Mouse (Mus musculus) hindbrain, postnatal 0 days (tissue): Measurements from ENCODE around the gene Sv2c. TPM values are rescaled to one million over a fixed set of nuclear protein-coding genes. Genes with fewer than 3 reads are reported as not detected.

Experiments used
- ATAC-seq: fragments of 200-750 bp; cut with Nextera tagmentation; 2 replicates; pipeline ENCODE4 v1.8.0; 2017; ENCODE audit warnings: mild to moderate bottlenecking, moderate TSS enrichment, moderate library complexity
- DNase-seq: peaks from one replicate; pipeline ENCODE4 v3.0.0-alpha.2; 2015; ENCODE audit warnings: low spot score
- H3K27ac ChIP-seq: fragments of 300-500 bp; sonication (generic); 2 replicates; pipeline ENCODE4 v1.5.1; 2014; ENCODE audit warnings: mild to moderate bottlenecking
- H3K27me3 ChIP-seq: fragments of 300-500 bp; sonication (generic); 2 replicates; pipeline ENCODE4 v1.6.1; 2014; ENCODE audit warnings: low read length, mixed read lengths; ENCODE audit not compliant: insufficient read depth
- H3K36me3 ChIP-seq: fragments of 300-500 bp; sonication (generic); 2 replicates; pipeline ENCODE4 v1.6.1; 2014; ENCODE audit warnings: low read length, mixed read lengths; ENCODE audit not compliant: insufficient read depth
- H3K4me1 ChIP-seq: fragments of 300-500 bp; sonication (generic); 2 replicates; pipeline ENCODE4 v1.6.1; 2014; ENCODE audit warnings: antibody characterized with exemption, low read length, mixed read lengths; ENCODE audit not compliant: insufficient read depth
- H3K4me2 ChIP-seq: fragments of 300-500 bp; sonication (generic); 2 replicates; pipeline ENCODE4 v1.6.1; 2014; ENCODE audit warnings: low read depth, mild to moderate bottlenecking, low read length, moderate library complexity, mixed read lengths
- H3K4me3 ChIP-seq: fragments of 300-500 bp; sonication (generic); 2 replicates; pipeline ENCODE4 v1.5.1; 2014; ENCODE audit warnings: low read length
- H3K9ac ChIP-seq: fragments of 300-500 bp; sonication (generic); replicated peaks from 2 replicates; pipeline ENCODE4 v1.6.1; 2014; ENCODE audit warnings: mild to moderate bottlenecking, low read length, moderate library complexity, mixed read lengths
- H3K9me3 ChIP-seq: fragments of 300-500 bp; sonication (generic); 2 replicates; pipeline ENCODE4 v1.6.1; 2016; ENCODE audit warnings: low read length, mixed read lengths
- CTCF ChIP-seq: IDR thresholded peaks from 2 replicates; pipeline ENCODE4 v1.5.1; 2016; ENCODE audit warnings: antibody characterized with exemption, control low read depth, low read depth
- WGBS: fragments of 180-500 bp; shearing (Covaris S2); extraction: QIAGEN DNeasy Blood & Tissue Kit; methylation state at CpG from one replicate; pipeline ENCODE4 v1.1.7; 2014; 5-methylcytosine and 5-hydroxymethylcytosine counted together
- polyA plus RNA-seq: library from polyadenylated mRNA; unstranded; fragments of >200 nt; fragmentation: Nextera tagmentation; extraction: Ambion mirVana; gene quantifications from 2 replicates; pipeline ENCODE4 v1.2.1, GENCODE M21; 2015
- total RNA-seq: library from RNA; depleted of rRNA; stranded (reverse); fragments of >200 nt; gene quantifications from 2 replicates; pipeline ENCODE4 v1.2.3, GENCODE M21; 2014

The Sv2c gene
- total and polyA plus RNA-seq, 2 experiments from 2014 or later, result 30.4 to 47.3 TPM

DNA sequence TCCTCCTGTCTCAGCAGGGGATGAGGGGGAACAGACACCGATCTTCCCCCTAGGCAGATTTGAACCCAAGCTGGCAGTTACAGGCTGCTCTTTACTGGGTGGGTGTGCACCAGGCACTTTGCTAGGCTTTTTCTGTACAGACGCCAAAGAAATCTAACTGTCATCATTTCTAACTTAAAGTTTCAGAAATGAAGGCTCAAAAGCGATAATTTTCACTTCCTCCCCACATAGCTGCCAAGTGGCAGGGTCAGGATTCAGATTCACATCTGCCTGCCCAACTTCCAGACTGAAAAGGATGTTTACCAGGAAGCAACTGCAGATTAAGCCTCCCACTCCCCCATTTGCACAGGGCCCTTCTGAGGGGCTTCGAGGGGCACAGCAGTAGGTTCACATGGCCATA lies 183.0 kb downstream of the Sv2c start:
- Histone ChIP-seq H3K4me3 (no peak overlapping the region), H3K27me3 (no peaks in the 10 kb centered on the region), H3K9me3 (no peaks in the 10 kb centered on the region), H3K9ac (no peak overlapping the region), H3K4me2 (no peak overlapping the region), H3K36me3 (no peaks in the 10 kb centered on the region), H3K4me1 (no peaks in the 10 kb centered on the region; the same call in 1 of the 2 replicates), H3K27ac (no peak overlapping the region)
- ATAC-seq (no peak), DNase-seq (no peak)
- 82% methylated on average over 4 of the region's 4 CpGs for WGBS
- no peak for TF ChIP-seq CTCF

DNA sequence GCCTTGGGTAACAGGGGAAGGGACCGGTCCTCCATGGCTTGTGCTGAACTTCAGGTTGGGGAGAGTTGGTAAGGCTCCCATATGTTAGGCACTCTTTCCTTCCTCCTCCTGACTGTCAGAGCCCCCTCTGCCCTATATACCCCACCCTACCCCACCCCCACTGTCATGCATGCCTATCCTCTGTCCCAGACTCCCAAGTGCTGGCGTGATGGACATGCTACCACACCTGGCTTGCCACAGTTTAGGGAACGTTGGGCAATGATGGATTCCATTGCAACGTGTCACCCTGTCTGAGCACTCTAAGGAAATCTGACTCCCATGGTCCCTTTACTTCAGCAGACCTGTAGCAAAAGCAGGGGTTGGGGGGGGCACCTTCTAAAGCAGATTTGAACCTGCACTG lies 183.6 kb downstream of the Sv2c start:
- ATAC-seq (no peak), DNase-seq (no peak)
- Histone ChIP-seq H3K9ac (no peak overlapping the region), H3K4me3 (no peak overlapping the region), H3K4me2 (no peak overlapping the region), H3K27me3 (no peaks in the 10 kb centered on the region), H3K4me1 (no peaks in the 10 kb centered on the region; the same call in 1 of the 2 replicates), H3K36me3 (no peaks in the 10 kb centered on the region), H3K9me3 (no peaks in the 10 kb centered on the region), H3K27ac (no peak overlapping the region)
- WGBS, result 92% methylated on average over 4 of the region's 4 CpGs
- TF ChIP-seq CTCF, result no peak

DNA sequence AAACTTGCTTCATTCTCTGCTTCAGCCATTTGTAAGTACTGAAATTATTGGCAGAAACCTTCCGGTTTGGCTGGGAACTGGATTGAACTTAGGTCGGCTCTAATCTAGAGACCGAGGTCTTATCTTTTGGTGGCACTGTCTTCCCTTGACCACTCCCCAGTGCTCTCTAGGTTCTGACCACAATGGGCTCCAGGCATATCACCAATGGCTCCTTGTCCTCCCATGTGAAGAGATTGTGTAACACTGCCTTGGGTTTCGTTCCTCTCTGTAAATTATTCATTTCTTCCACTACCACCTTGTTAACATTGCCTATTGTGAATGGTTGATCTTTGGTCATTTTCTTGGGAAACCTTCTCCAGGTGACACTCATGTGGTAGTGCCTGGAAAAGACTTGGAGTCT lies 184.0 kb downstream of the Sv2c start:
- Histone ChIP-seq H3K27me3 (no peaks in the 10 kb centered on the region), H3K27ac (no peak overlapping the region), H3K36me3 (no peaks in the 10 kb centered on the region), H3K9me3 (no peaks in the 10 kb centered on the region), H3K4me3 (no peak overlapping the region), H3K4me2 (no peak overlapping the region), H3K9ac (no peak overlapping the region), H3K4me1 (no peaks in the 10 kb centered on the region)
- TF ChIP-seq CTCF, result no peak
- WGBS, result 88% methylated on average over 4 of the region's 4 CpGs
- ATAC-seq (no peak), DNase-seq (no peak)

DNA sequence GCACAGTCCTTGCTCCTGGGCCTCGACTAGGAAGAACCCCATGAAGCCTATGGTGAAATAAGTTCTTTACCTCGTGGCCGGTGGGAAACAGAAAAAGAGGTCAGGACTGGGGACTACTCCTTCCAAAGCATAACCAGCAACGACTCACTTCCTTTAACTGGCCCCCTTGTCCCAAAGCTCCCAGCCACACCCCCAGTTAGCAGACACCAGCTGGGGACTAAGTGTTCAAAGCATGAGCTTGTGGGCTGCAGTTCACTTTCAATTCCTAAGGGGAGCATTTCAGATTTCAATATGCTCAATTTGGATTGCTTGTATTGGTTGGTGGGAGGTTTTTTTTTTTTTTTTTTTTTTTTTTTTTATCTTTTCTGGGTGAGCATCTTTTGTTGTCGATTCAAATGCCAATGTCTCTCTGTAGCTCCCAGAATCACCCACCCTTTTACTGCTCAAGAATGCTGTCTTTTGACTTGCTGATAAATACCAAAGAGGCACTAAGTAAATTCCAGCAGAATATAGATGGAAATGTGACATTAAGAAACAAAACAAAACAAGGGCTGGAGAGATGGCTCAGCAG lies 186.4 kb downstream of the Sv2c start:
- no peaks in the 10 kb centered on the region for H3K4me1 ChIP-seq
- ATAC-seq (no peak), DNase-seq (no peak)
- H3K4me2 ChIP-seq, result no peak overlapping the region
- no peak for TF ChIP-seq CTCF
- WGBS, result 52% methylated on average over 5 of the region's 5 CpGs
- H3K9me3 ChIP-seq, result no peaks in the 10 kb centered on the region
- no peak overlapping the region for H3K27ac ChIP-seq
- H3K9ac ChIP-seq, result no peak overlapping the region
- no peak overlapping the region for H3K4me3 ChIP-seq
- H3K36me3 ChIP-seq, result no peaks in the 10 kb centered on the region
- H3K27me3 ChIP-seq, result no peaks in the 10 kb centered on the region

DNA sequence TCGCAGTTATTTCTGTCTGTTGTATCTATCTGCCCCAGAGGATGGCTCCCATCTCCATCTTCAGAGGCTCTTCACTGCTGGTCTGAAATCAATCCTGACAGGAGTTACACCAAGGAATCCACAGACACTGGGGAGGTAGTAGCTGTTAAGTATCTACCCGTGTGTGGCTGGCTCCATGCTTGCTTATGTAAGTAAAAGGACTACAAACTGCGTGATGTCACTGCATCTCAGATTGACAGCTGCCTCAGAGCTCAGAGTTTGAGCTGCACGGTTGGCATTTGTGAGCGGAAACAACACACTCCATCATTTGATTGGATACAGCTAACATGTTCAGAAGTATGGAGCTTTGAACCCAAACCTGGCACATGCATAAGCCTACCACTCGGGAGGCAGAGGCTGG lies 187.8 kb downstream of the Sv2c start:
- H3K36me3 ChIP-seq, result no peaks in the 10 kb centered on the region
- H3K9me3 ChIP-seq, result no peaks in the 10 kb centered on the region
- no peak overlapping the region for H3K9ac ChIP-seq
- ATAC-seq, result no peak
- H3K27ac ChIP-seq, result no peak overlapping the region
- DNase-seq, result no peak
- H3K27me3 ChIP-seq, result no peaks in the 10 kb centered on the region
- H3K4me3 ChIP-seq, result no peak overlapping the region
- H3K4me2 ChIP-seq, result no peak overlapping the region
- no peak for TF ChIP-seq CTCF
- WGBS, result 83% methylated on average over 6 of the region's 6 CpGs
- H3K4me1 ChIP-seq, result no peaks in the 10 kb centered on the region; the same call in 1 of the 2 replicates

DNA sequence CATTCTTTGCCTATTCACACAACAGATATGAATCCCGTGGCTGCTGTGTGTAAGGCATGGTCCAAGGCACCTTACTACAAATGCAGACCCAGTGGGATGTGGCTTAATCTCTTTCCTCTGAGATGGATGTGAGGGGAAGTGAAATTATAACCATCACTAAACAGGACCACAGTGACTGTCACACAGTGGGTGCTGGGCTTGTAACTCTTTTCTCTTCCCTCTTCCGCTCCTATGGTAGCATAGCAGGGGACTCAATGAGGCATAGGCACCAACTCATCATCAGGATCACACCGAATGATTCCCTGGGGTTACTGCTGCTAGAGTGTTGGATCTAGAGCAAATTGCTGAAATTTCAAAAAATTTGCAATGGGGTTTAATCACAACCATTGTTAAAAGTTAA lies 188.5 kb downstream of the Sv2c start:
- TF ChIP-seq CTCF, result no peak
- H3K36me3 ChIP-seq, result no peaks in the 10 kb centered on the region
- DNase-seq (no peak), ATAC-seq (no peak)
- H3K4me3 ChIP-seq, result no peak overlapping the region
- H3K27me3 ChIP-seq, result no peaks in the 10 kb centered on the region
- H3K9me3 ChIP-seq, result no peaks in the 10 kb centered on the region
- no peaks in the 10 kb centered on the region; the same call in 1 of the 2 replicates for H3K4me1 ChIP-seq
- no peak overlapping the region for H3K9ac ChIP-seq
- 70% methylated on average over 3 of the region's 3 CpGs for WGBS
- no peak overlapping the region for H3K4me2 ChIP-seq
- no peak overlapping the region for H3K27ac ChIP-seq

DNA sequence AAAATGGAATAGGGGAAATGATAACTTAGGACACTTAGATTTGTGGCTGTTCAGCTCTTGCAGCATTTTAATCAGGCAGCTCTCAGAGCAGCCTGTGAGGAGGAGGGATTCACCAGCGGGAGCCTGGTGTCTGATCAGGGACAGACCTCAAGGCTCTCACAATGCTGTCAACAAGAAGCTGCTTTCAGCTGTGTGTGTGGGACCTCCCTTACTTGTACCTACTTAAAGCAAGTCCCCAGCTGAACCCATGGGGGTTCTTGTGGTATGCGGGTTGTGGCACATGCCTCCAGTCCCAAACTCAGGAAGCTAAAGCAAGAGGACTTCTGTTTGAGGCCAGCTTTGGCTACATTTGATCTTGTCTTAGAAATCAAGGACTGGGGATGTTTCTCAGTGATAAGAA lies 189.8 kb downstream of the Sv2c start:
- H3K9me3 ChIP-seq, result no peaks in the 10 kb centered on the region
- no peak for DNase-seq
- no peak overlapping the region for H3K9ac ChIP-seq
- 51% methylated on average over 2 of the region's 2 CpGs for whole genome bisulfite sequencing
- no peak for ATAC-seq
- no peaks in the 10 kb centered on the region; the same call in 1 of the 2 replicates for H3K4me1 ChIP-seq
- H3K27me3 ChIP-seq, result no peaks in the 10 kb centered on the region
- TF ChIP-seq CTCF, result no peak
- no peak overlapping the region for H3K4me3 ChIP-seq
- H3K4me2 ChIP-seq, result no peak overlapping the region
- H3K36me3 ChIP-seq, result no peaks in the 10 kb centered on the region
- no peak overlapping the region for H3K27ac ChIP-seq
